Mouse (Mus musculus) myocyte (in vitro differentiated cells): Measurements from ENCODE around the gene 1700016K19Rik.

Experiments used
- CEBPB ChIP-seq: IDR thresholded peaks from 2 replicates; pipeline ENCODE4 v1.6.1; 2011; ENCODE audit warnings: mild to moderate bottlenecking, moderate library complexity; ENCODE audit not compliant: poor library complexity, insufficient read depth, severe bottlenecking
- MYOD1 ChIP-seq, 3 experiments: IDR thresholded peaks; one replicate each; pipeline ENCODE4 v1.6.1; 2011; ENCODE audit warnings: control low read depth in 2 of 3, low read depth in 2 of 3, mild to moderate bottlenecking in 2 of 3, moderate library complexity in 1 of 3; ENCODE audit not compliant: insufficient read length in 2 of 3, control insufficient read depth in 1 of 3
- POLR2A ChIP-seq: IDR thresholded peaks from one replicate; pipeline ENCODE4 v1.6.1; 2011; ENCODE audit warnings: low read depth, mild to moderate bottlenecking, control low read depth, moderate library complexity; ENCODE audit not compliant: insufficient read length
- POLR2AphosphoS2 ChIP-seq: IDR thresholded peaks from one replicate; pipeline ENCODE4 v1.6.1; 2011; ENCODE audit warnings: low read depth, control low read depth; ENCODE audit not compliant: insufficient read length
- TCF12 ChIP-seq: IDR thresholded peaks from one replicate; pipeline ENCODE4 v1.6.1; 2011; ENCODE audit warnings: mild to moderate bottlenecking, control low read depth; ENCODE audit not compliant: poor library complexity, insufficient read depth, severe bottlenecking
- TCF3 ChIP-seq: IDR thresholded peaks from one replicate; pipeline ENCODE4 v1.6.1; 2011; ENCODE audit warnings: low read depth, control low read depth; ENCODE audit not compliant: insufficient read length
- USF1 ChIP-seq: IDR thresholded peaks from one replicate; pipeline ENCODE4 v1.6.1; 2011; ENCODE audit warnings: low read depth, mild to moderate bottlenecking, control low read depth, moderate library complexity

DNA sequence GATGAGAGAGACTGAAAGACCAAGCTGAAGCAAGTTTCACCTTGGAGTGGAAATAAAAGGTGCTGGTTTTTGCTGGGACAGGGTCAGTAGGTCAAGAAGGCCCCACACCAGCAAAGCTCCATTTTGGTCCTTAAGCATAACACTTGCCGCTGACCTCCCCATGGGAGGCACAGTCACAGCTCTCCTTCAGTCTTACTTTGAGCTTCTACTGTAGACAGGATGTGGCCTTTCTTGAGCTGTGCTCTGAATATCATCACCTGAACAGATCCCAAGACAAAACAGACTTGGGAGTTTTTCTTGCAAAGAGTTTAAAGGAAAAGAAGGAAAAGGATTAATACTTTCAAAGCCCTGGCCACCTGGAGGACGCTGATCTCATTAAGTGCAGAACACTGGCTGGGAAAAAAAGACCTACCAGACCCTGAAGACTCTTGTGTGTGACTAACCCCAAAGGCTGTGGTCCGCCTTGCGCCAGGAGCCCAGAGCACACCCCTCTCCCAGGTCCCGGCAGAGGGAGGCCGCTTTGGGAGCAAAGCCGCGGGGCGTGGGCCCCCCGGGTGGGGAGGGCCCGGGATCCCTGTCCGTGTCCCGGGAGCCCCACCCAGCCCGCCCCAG, 26.9 kb downstream of the 1700016K19Rik start:
- TF ChIP-seq MYOD1 (IDR thresholded peaks at IDR 0.05; ENCODE audit: control insufficient read depth in 1 of 3, insufficient read length in 2 of 3, low read depth in 2 of 3) (no peak), CEBPB (no peak), TCF12 (no peak), POLR2A (no peak), TCF3 (no peak), POLR2AphosphoS2 (no peak), USF1 (no peak)
